In genomic region chr17:35423131-35423810, GRCm38 (mm10) we compare ENCODE assay signal across 11 mouse cellular contexts. TPM values are rescaled to one million over a fixed set of nuclear protein-coding genes. Genes with fewer than 3 reads are reported as not detected.
A peak's percentile ranks its signal among the peaks of the same experiment; 100 is the strongest.
DNase-seq lines count a peak whose midpoint lies in the region; ATAC-seq and TF ChIP-seq lines count a peak whose summit lies in the region.
"Not testable (repeated sequence)": the region's sequence is repeated elsewhere in the genome, so short reads cannot be mapped to it uniquely, and the experiment has no call there.
"Had no signal": no experiment of that assay in that cellular context is flagged by ENCODE, and none has a peak within 500 bp of the region (broad histone marks: within the 10 kb centered on the region; RNA-seq: fewer than 3 reads in every experiment).

No protein-coding gene starts in this region.

- 57% methylated on average over 3 of the region's 3 CpGs for WGBS in liver, postnatal 0 days (ENCODE audit: insufficient replicate concordance)

- not testable (repeated sequence) for H3K9me3 ChIP-seq in liver, postnatal 0 days (ENCODE audit: low read length)

- TF ChIP-seq EP300 in liver, postnatal 0 days (IDR thresholded peaks at IDR 0.05; ENCODE audit: low read depth), result not testable (repeated sequence)

- peak; percentile 46 to 49 for DNase-seq in B cell, adult 2 months
- DNase-seq in CD4-positive, CD25-positive, alpha-beta regulatory T cell, adult 2 months (ENCODE audit: low read depth, low spot score), result peak; percentile 51
- DNase-seq in gastrocnemius, adult 8-10 months (ENCODE audit: low spot score in 2 of 2), result peak; percentile 1 to 2
- DNase-seq in induced T-regulatory cell, adult 2 months (ENCODE audit: low read depth), result peak; percentile 80
- peak; percentile 10 for DNase-seq in liver, postnatal 0 days
- peak; percentile 44 for DNase-seq in naive thymus-derived CD4-positive, alpha-beta T cell, adult 2 months (ENCODE audit: low read depth)
- peak; percentile 33 for DNase-seq in splenic B cell, adult 2 months (ENCODE audit: low read depth, low spot score)
- DNase-seq in urinary bladder, adult 2 months (ENCODE audit: low spot score), result peak; percentile 11

- TF ChIP-seq CTCF in liver, postnatal 0 days (IDR thresholded peaks at IDR 0.05; ENCODE audit: low read depth), result not testable (repeated sequence)

- ATAC-seq in liver, postnatal 0 days, result not testable (repeated sequence)

- not testable (repeated sequence) for H3K4me3 ChIP-seq in liver, postnatal 0 days (ENCODE audit: low read depth, low read length)

- H3K27me3 ChIP-seq in liver, postnatal 0 days (ENCODE audit: insufficient read depth, low read length), result peaks cover 12% of the 10 kb centered on the region
- not testable (repeated sequence) for H3K27me3 ChIP-seq in splenic B cell, adult 2 months (ENCODE audit: control insufficient read depth, insufficient read depth, low read length, poor library complexity, severe bottlenecking)

- H3K27ac ChIP-seq in liver, postnatal 0 days (ENCODE audit: low read depth), result not testable (repeated sequence)

- not testable (repeated sequence) for H3K36me3 ChIP-seq in liver, postnatal 0 days (replicated peaks; ENCODE audit: insufficient read depth, low read length); splenic B cell, adult 2 months (ENCODE audit: control insufficient read depth, insufficient read depth, low read length, poor library complexity, severe bottlenecking)

- H3K4me1 ChIP-seq in liver, postnatal 0 days (ENCODE audit: insufficient read depth), result not testable (repeated sequence)

- not testable (repeated sequence) for H3K9ac ChIP-seq in liver, postnatal 0 days (replicated peaks)

- not testable (repeated sequence) for H3K4me2 ChIP-seq in liver, postnatal 0 days (ENCODE audit: low read depth, low read length)

RNA-seq across cellular contexts. Expression of gene H2-Q6, which starts 1.4 kb away (rescaled TPM):
- total RNA-seq in gastrocnemius, adult 8-10 months (2022), result 1 to 10 TPM in 1 of 4 experiments, under 1 TPM in 3; 0.68 to 1.1 (median 0.87) TPM
- polyA plus RNA-seq in liver, postnatal 0 days (2015; fragmentation: Nextera tagmentation; extraction: Ambion mirVana), result 3.7 TPM in 2 replicates
- 31.9 and 38.8 TPM in 2 replicates for polyA plus RNA-seq in urinary bladder, adult 2 months (2012; rRNA removed)
- polyA plus RNA-seq: C2C12 had no signal

RNA-seq across cellular contexts. Expression of gene H2-Q7, which starts 15.7 kb away (rescaled TPM):
- total RNA-seq in gastrocnemius, adult 8-10 months (2022), result 1 to 10 TPM in 3 of 4 experiments, under 1 TPM in 1; 0.94 to 1.6 (median 1.2) TPM
- 7.5 and 7.9 TPM in 2 replicates for polyA plus RNA-seq in liver, postnatal 0 days (2015; fragmentation: Nextera tagmentation; extraction: Ambion mirVana)
- polyA plus RNA-seq in urinary bladder, adult 2 months (2012; rRNA removed), result 56.1 and 64.7 TPM in 2 replicates

RNA-seq across cellular contexts. Expression of gene H2-Q4, which starts 43.9 kb away (rescaled TPM):
- 1 to 10 TPM; 3.2 to 5.2 (median 4.0) TPM for total RNA-seq in gastrocnemius, adult 8-10 months (2022)
- 4.1 and 5.6 TPM in 2 replicates for polyA plus RNA-seq in liver, postnatal 0 days (2015; fragmentation: Nextera tagmentation; extraction: Ambion mirVana)
- 69.6 and 78.7 TPM in 2 replicates for polyA plus RNA-seq in urinary bladder, adult 2 months (2012; rRNA removed)
- polyA plus RNA-seq: G1E had no signal

RNA-seq across cellular contexts. Expression of gene H2-Q10, which starts 46.6 kb away (rescaled TPM):
- total RNA-seq in gastrocnemius, adult 8-10 months (2022), result under 1 TPM in 3 of 4 experiments, not detected in 1; 0.07 to 0.78 (median 0.29) TPM
- polyA plus RNA-seq in liver, postnatal 0 days (2015; fragmentation: Nextera tagmentation; extraction: Ambion mirVana), result 621 and 683 TPM in 2 replicates
- 0.80 and 1.4 TPM in 2 replicates for polyA plus RNA-seq in urinary bladder, adult 2 months (2012; rRNA removed)
- polyA plus RNA-seq: forebrain, embryonic 13.5 days; G1E had no signal

Comparison
In these comparisons a context has a peak if more than half of its experiments do, and no peak if none do; other contexts are left out.
1. DNase-seq: peak in every context shown above with its lines; median percentile 80 in induced T-regulatory cell, adult 2 months; 51 in CD4-positive, CD25-positive, alpha-beta regulatory T cell, adult 2 months; 48 in B cell, adult 2 months; 44 in naive thymus-derived CD4-positive, alpha-beta T cell, adult 2 months; 33 in splenic B cell, adult 2 months; 11 in urinary bladder, adult 2 months; 10 in liver, postnatal 0 days; 2 in gastrocnemius, adult 8-10 months.
2. RNA of gene H2-Q4, which starts 43.9 kb away (polyA plus RNA-seq): 69.6 to 78.7 TPM in urinary bladder, adult 2 months; 4.1 to 5.6 TPM in liver, postnatal 0 days; every median in the first group is over 10 times any median in the second.